Mouse (Mus musculus): ENCODE measurements at regions not wholly inside any gene's neighbourhood (a gene's known extent, or its start where the extent isn't known, plus 50 kb on each side); places are given as distances from the start of the nearest gene placed in this dataset. TPM values are rescaled to one million over a fixed set of nuclear protein-coding genes. Genes with fewer than 3 reads are reported as not detected.

Small RNAs in the stretch of these regions (microRNA-seq; reads per million reads assigned to microRNA genes)
- gene Gm22917: not detected
